Mouse (Mus musculus) hindbrain, embryonic 11.5 days (tissue): ENCODE data around the gene Olfr129. TPM values are rescaled to one million over a fixed set of nuclear protein-coding genes. Genes with fewer than 3 reads are reported as not detected.

Experiments
- ATAC-seq: fragments of 200-750 bp; cut with Nextera tagmentation; 2 replicates; pipeline ENCODE4 v1.8.0; 2017; ENCODE audit warnings: mild to moderate bottlenecking, moderate TSS enrichment, moderate library complexity; ENCODE audit not compliant: low FRiP score
- DNase-seq: peaks from one replicate; pipeline ENCODE4 v3.0.0-alpha.2; 2015; ENCODE audit warnings: low spot score
- H3K27ac ChIP-seq: fragments of 300-500 bp; sonication (generic); 2 replicates; pipeline ENCODE4 v1.5.1; 2014; ENCODE audit warnings: mild to moderate bottlenecking, low read depth, low read length
- H3K27me3 ChIP-seq: fragments of 300-500 bp; sonication (generic); 2 replicates; pipeline ENCODE4 v1.6.1; 2014; ENCODE audit warnings: mild to moderate bottlenecking, low read length, moderate library complexity, mixed read lengths; ENCODE audit not compliant: control insufficient read depth, insufficient read depth
- H3K36me3 ChIP-seq: fragments of 300-500 bp; sonication (generic); 2 replicates; pipeline ENCODE4 v1.6.1; 2014; ENCODE audit warnings: mild to moderate bottlenecking, low read length, moderate library complexity, mixed read lengths; ENCODE audit not compliant: control insufficient read depth, insufficient read depth
- H3K4me1 ChIP-seq: fragments of 300-500 bp; sonication (generic); replicated peaks from 2 replicates; pipeline ENCODE4 v1.6.1; 2014; ENCODE audit warnings: low read length, mixed read lengths; ENCODE audit not compliant: control insufficient read depth, insufficient read depth
- H3K4me2 ChIP-seq: fragments of 300-500 bp; sonication (generic); replicated peaks from 2 replicates; pipeline ENCODE4 v1.6.1; 2014; ENCODE audit warnings: mild to moderate bottlenecking, low read depth, low read length
- H3K4me3 ChIP-seq: fragments of 300-500 bp; sonication (generic); 2 replicates; pipeline ENCODE4 v1.5.1; 2014; ENCODE audit warnings: low read depth, low read length
- H3K9ac ChIP-seq: fragments of 300-500 bp; sonication (generic); 2 replicates; pipeline ENCODE4 v1.6.1; 2014; ENCODE audit warnings: low read depth, low read length
- H3K9me3 ChIP-seq: fragments of 300-500 bp; sonication (generic); 2 replicates; pipeline ENCODE4 v1.6.1; 2016; ENCODE audit warnings: low read length; ENCODE audit not compliant: control insufficient read depth
- WGBS: fragments of 180-500 bp; shearing (Covaris S2); extraction: QIAGEN DNeasy Blood & Tissue Kit; methylation state at CpG from one replicate; pipeline ENCODE4 v1.1.7; 2014; 5-methylcytosine and 5-hydroxymethylcytosine counted together
- polyA plus RNA-seq: library from polyadenylated mRNA; unstranded; fragments of >200 nt; fragmentation: Nextera tagmentation; extraction: Ambion mirVana; gene quantifications from 2 replicates; pipeline ENCODE4 v1.2.1, GENCODE M21; 2014

Gene Olfr129
- polyA plus RNA-seq, result not detected in 2 replicates

DNA sequence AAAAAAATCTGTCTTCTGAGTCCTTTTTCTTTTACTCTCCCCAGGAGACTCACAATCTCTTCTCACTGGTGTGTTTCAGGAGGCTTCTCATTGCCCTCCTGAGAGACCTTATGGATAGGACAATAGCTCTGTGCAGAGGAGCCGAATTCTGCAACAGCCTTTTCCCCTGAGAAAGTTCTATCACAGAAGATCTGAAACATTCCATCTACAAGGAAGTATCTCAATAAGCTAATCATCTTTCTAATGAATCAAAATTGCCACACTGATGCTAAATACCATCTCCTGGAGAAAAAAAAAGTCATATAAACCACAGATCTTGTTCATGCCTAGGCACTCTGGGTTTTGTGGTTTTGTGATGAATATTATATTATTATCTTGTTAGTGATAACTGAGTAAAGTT is at the start of gene Olfr129:
Gene Olfr129 (minus strand): TSS at position 101 of the 400 bp plus-strand sequence.
- 89% methylated on average over 1 of the region's 1 CpGs for WGBS
- Histone ChIP-seq H3K27me3 (no peaks in the 10 kb centered on the region), H3K36me3 (no peaks in the 10 kb centered on the region), H3K4me1 (no peaks in the 10 kb centered on the region), H3K9ac (no peak within 1 kb of the TSS), H3K4me2 (no peak within 1 kb of the TSS), H3K9me3 (no peaks in the 10 kb centered on the region), H3K27ac (no peak within 1 kb of the TSS), H3K4me3 (no peak within 1 kb of the TSS)
- DNase-seq (no peak), ATAC-seq (no peak)

DNA sequence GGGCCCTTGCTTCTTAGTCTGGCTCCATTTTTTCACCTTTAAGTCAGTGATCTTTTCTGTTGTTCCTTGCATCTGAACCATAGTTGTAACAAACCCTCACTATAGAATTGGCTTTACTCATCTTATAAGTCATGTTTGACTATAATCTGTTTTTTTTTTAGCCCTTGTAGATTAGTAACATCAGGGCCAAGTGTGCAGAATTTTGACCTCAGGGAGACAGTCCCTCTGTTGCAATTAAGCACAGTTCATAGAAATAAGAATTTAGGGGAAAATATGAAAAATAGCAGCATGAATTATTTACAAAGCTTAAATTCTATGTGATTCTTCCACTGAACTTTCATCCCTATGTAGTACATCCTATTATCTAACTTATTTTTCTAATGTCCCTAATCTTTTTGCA is 28.7 kb upstream of the Olfr129 start, which contains the start of gene Olfr131:
Gene Olfr131 (minus strand): TSS at position 101 of the 400 bp plus-strand sequence.
- Histone ChIP-seq H3K9me3 (no peaks in the 10 kb centered on the region), H3K4me2 (no peak within 1 kb of the TSS), H3K9ac (no peak within 1 kb of the TSS), H3K27ac (no peak within 1 kb of the TSS), H3K36me3 (no peaks in the 10 kb centered on the region), H3K27me3 (no peaks in the 10 kb centered on the region), H3K4me1 (no peaks in the 10 kb centered on the region), H3K4me3 (no peak within 1 kb of the TSS)
- ATAC-seq (no peak), DNase-seq (no peak)

DNA sequence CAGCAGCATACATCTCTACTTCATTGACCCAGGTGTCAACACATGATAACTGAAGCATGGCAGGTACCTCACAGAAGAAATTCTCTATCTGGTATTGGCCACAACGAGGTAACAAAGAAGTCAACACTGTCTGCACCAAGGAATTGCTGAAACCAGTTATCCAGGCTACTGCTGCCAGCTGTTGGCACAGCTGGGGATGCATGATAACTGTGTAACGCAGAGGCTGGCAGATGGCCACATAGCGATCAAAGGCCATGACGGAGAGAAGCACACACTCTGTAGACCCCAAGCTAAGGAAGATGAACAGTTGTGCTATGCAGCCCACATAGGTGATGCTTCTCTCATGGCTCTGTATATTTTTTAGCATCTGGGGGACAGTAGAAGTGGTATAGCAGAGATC is 22.5 kb upstream of the Olfr129 start:
- no peaks in the 10 kb centered on the region for H3K9me3 ChIP-seq
- no peak overlapping the region for H3K4me2 ChIP-seq
- H3K27me3 ChIP-seq, result no peaks in the 10 kb centered on the region
- 91% methylated on average over 4 of the region's 4 CpGs for WGBS
- ATAC-seq, result no peak
- no peak for DNase-seq
- no peak overlapping the region for H3K9ac ChIP-seq
- H3K4me1 ChIP-seq, result no peaks in the 10 kb centered on the region
- no peak overlapping the region for H3K27ac ChIP-seq
- no peak overlapping the region for H3K4me3 ChIP-seq
- H3K36me3 ChIP-seq, result no peaks in the 10 kb centered on the region

DNA sequence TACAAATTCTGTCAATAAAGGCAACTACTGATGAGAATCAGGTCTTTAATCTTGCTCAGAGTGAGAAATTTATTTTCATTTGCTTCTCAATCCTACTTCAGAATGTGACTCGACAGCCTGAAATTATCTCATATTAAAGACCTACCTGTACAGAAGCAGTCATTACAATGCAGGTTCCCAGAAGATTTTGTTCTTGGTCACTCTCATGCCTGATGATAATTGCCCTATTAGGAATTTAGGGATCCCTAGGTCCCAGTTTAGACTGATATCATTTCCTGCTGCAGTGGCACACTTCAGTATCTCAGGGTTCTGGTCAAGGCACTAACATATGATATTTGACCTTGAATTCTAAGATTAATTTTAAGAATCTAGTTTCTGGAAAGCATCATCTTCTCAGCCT is 3.7 kb upstream of the Olfr129 start, which contains the start of gene Olfr130:
Gene Olfr130 (plus strand): TSS at position 301 of the 400 bp plus-strand sequence.
- ATAC-seq, result no peak
- H3K4me1 ChIP-seq, result no peaks in the 10 kb centered on the region
- H3K27ac ChIP-seq, result no peak within 1 kb of the TSS
- H3K36me3 ChIP-seq, result no peaks in the 10 kb centered on the region
- H3K9me3 ChIP-seq, result no peaks in the 10 kb centered on the region
- no peak for DNase-seq
- no peak within 1 kb of the TSS for H3K4me3 ChIP-seq
- no peaks in the 10 kb centered on the region for H3K27me3 ChIP-seq
- WGBS, result 86% methylated on average over 1 of the region's 1 CpGs
- no peak within 1 kb of the TSS for H3K9ac ChIP-seq
- no peak within 1 kb of the TSS for H3K4me2 ChIP-seq

DNA sequence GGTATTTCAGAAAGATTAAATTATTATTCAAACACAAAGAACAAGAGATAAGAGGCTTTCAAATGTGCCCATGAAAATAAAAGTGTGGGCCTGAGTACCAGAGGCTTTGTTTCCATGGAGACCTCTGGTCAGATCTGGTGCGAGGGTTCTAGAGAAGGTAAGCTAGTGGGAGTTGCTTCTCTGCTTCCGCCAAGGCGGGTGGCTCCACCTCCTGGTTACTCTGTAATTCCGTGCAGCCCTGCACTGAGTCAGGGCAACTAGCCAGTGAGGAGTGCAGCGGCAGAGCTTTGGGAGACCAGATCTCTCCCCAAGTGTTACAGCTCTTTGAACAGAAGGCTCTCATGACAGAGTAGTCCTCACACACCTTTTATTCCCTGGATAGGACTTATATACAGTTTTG is 33.6 kb downstream of the Olfr129 start:
- no peaks in the 10 kb centered on the region for H3K27me3 ChIP-seq
- no peak overlapping the region for H3K4me3 ChIP-seq
- H3K4me1 ChIP-seq, result no peaks in the 10 kb centered on the region
- ATAC-seq (no peak), DNase-seq (no peak)
- no peaks in the 10 kb centered on the region for H3K9me3 ChIP-seq
- no peak overlapping the region for H3K9ac ChIP-seq
- H3K27ac ChIP-seq, result no peak overlapping the region
- H3K36me3 ChIP-seq, result no peaks in the 10 kb centered on the region
- H3K4me2 ChIP-seq, result no peak overlapping the region
- WGBS, result 47% methylated on average over 5 of the region's 5 CpGs

DNA sequence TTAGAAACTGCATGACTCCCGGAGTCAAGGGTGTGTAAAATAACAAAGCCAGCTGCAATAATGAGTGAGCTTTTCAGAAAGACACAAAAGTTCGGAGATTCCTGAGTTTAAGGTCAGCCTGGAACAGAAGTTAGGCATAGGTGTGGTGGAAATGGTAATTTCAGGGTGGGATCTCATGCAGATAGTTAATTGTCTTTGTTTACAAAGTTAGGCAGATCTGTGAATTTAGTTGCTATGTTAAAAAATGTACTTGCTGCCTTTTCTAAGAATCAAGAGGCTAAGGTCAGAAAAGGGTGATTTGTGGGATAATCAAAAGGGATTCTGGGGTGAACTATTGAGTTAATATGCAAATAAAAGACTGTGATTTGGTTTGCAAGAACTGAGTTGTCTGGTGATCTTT is 43.5 kb downstream of the Olfr129 start:
- Histone ChIP-seq H3K9ac (no peak overlapping the region), H3K4me3 (no peak overlapping the region), H3K9me3 (no peaks in the 10 kb centered on the region), H3K4me2 (no peak overlapping the region), H3K36me3 (no peaks in the 10 kb centered on the region), H3K27me3 (no peaks in the 10 kb centered on the region), H3K27ac (no peak overlapping the region), H3K4me1 (no peaks in the 10 kb centered on the region)
- ATAC-seq (no peak), DNase-seq (no peak)
- WGBS, result 85% methylated on average over 2 of the region's 2 CpGs

DNA sequence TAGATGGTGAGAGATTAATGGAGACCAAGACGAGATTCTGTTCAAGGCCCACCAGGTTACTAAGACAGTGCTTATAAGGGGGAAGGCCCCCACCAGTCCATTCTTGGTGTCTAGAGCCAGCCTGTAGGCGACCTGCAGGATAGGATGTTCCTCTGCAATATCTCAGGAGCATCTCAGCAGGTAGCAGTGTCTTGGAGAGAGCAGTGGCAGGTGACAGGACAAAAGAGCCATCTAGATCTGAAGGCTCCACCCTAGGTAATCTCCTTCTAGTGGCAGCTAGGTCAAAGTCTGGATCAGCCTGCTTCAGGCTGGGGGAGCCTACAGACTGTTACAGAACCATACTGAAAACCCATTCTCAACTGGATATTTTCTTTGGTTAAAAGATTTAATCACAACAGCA is 54.9 kb downstream of the Olfr129 start:
- Histone ChIP-seq H3K9me3 (no peaks in the 10 kb centered on the region), H3K4me2 (no peak overlapping the region), H3K27me3 (no peaks in the 10 kb centered on the region), H3K36me3 (no peaks in the 10 kb centered on the region), H3K9ac (no peak overlapping the region), H3K4me3 (no peak overlapping the region), H3K4me1 (no peaks in the 10 kb centered on the region), H3K27ac (no peak overlapping the region)
- DNase-seq (no peak), ATAC-seq (no peak)
- WGBS, result 89% methylated on average over 2 of the region's 2 CpGs

Other genes with a start within 250 kb of the Olfr129 start
- gene Olfr125, start 227.1 kb downstream of the Olfr129 start, polyA plus RNA-seq, result not detected in 2 replicates
- not detected in 2 replicates for gene Olfr126, start 212.6 kb downstream of the Olfr129 start, polyA plus RNA-seq
- gene Olfr127, start 159.6 kb downstream of the Olfr129 start, polyA plus RNA-seq, result not detected in 2 replicates
- gene Olfr128, start 139.5 kb downstream of the Olfr129 start, polyA plus RNA-seq, result not detected in 2 replicates
- gene Olfr761, start 107.0 kb downstream of the Olfr129 start, polyA plus RNA-seq, result not detected in 2 replicates
- not detected in 2 replicates for gene Olfr130, start 3.8 kb upstream of the Olfr129 start, polyA plus RNA-seq
- gene Olfr131, start 28.6 kb upstream of the Olfr129 start, polyA plus RNA-seq, result not detected in 2 replicates
- not detected in 2 replicates for gene Olfr132, start 74.4 kb upstream of the Olfr129 start, polyA plus RNA-seq
- not detected in 2 replicates for gene Olfr133, start 85.2 kb upstream of the Olfr129 start, polyA plus RNA-seq
- gene Olfr134, start 111.3 kb upstream of the Olfr129 start, polyA plus RNA-seq, result not detected in 2 replicates
- gene Olfr135, start 144.3 kb upstream of the Olfr129 start, polyA plus RNA-seq, result not detected in 2 replicates
- not detected in 2 replicates for gene Olfr138, start 201.0 kb upstream of the Olfr129 start, polyA plus RNA-seq
- not detected in 2 replicates for gene Olfr137, start 247.5 kb upstream of the Olfr129 start, polyA plus RNA-seq